Mouse (Mus musculus): Measurements from ENCODE around the gene Pde4d.
A peak's percentile ranks its signal among the peaks of the same experiment; 100 is the strongest.
"Not testable (repeated sequence)": the region's sequence is repeated elsewhere in the genome, so short reads cannot be mapped to it uniquely, and the experiment has no call there.

Pde4d gene

GRCm38 (mm10) chr13:109841140-109841822, 1391.5 kb downstream of the Pde4d start:
- DNase-seq: no peak

- DNase-seq: no peak
Observed at GRCm38 (mm10) chr13:109842982-109843381, 1393.2 kb downstream of the Pde4d start.

- DNase-seq: no peak
Observed at GRCm38 (mm10) chr13:109844828-109845227, 1395.1 kb downstream of the Pde4d start.

GRCm38 (mm10) chr13:109863826-109864225, 1414.1 kb downstream of the Pde4d start:
- DNase-seq: no peak

- DNase-seq: peak in 1 of 2 experiments; percentile 14
Observed at GRCm38 (mm10) chr13:109864311-109864710, 1414.6 kb downstream of the Pde4d start.

GRCm38 (mm10) chr13:109880392-109880791, 1430.6 kb downstream of the Pde4d start:
- no peak for DNase-seq

GRCm38 (mm10) chr13:109881161-109881857, 1431.6 kb downstream of the Pde4d start:
- peak; percentile 78 to 87 for DNase-seq

- no peak for DNase-seq
Observed at GRCm38 (mm10) chr13:109883636-109884035, 1433.9 kb downstream of the Pde4d start.

GRCm38 (mm10) chr13:109884812-109885211, 1435.1 kb downstream of the Pde4d start:
- DNase-seq: no peak

GRCm38 (mm10) chr13:109888293-109888692, 1438.5 kb downstream of the Pde4d start:
- no peak for DNase-seq

- no peak for DNase-seq
Observed at GRCm38 (mm10) chr13:109891194-109891909, 1441.6 kb downstream of the Pde4d start.

GRCm38 (mm10) chr13:109891910-109892265, 1442.1 kb downstream of the Pde4d start:
- no peak for DNase-seq

GRCm38 (mm10) chr13:109899442-109900428, 1450.0 kb downstream of the Pde4d start:
- DNase-seq: peak in 1 of 2 experiments; percentile 32

GRCm38 (mm10) chr13:109901811-109902210, 1452.1 kb downstream of the Pde4d start:
- no peak for DNase-seq

- DNase-seq: not testable (repeated sequence)
Observed at GRCm38 (mm10) chr13:109902460-109902854, 1452.7 kb downstream of the Pde4d start.

- peak; percentile 62 to 75 for DNase-seq
Observed at GRCm38 (mm10) chr13:109902855-109903763, 1453.4 kb downstream of the Pde4d start.

GRCm38 (mm10) chr13:109903764-109904510, 1454.2 kb downstream of the Pde4d start:
- DNase-seq: no peak

GRCm38 (mm10) chr13:109906342-109906888, 1456.7 kb downstream of the Pde4d start:
- no peak for DNase-seq

GRCm38 (mm10) chr13:109907634-109908033, 1457.9 kb downstream of the Pde4d start:
- peak; percentile 67 to 76 for DNase-seq

- DNase-seq: no peak
Observed at GRCm38 (mm10) chr13:109908386-109908785, 1458.6 kb downstream of the Pde4d start.

Data from lung, adult 18-20 months (tissue).